Mouse (Mus musculus) embryonic fibroblast, embryonic 13.5 days (primary cell): ENCODE results near the gene Lamtor4.

Experiments used
- CTCF ChIP-seq: IDR thresholded peaks from 2 replicates; pipeline ENCODE4 v1.5.1; 2011; ENCODE audit warnings: mild to moderate bottlenecking, control low read depth, low read length, moderate library complexity, borderline replicate concordance; ENCODE audit not compliant: insufficient read depth
- POLR2A ChIP-seq: IDR thresholded peaks from 2 replicates; pipeline ENCODE4 v1.6.1; 2011; ENCODE audit warnings: low read depth, mild to moderate bottlenecking, control low read depth, low read length, moderate library complexity

GRCm38 (mm10) chr5:138256966-138257584, 1.8 kb downstream of the Lamtor4 start:
- TF ChIP-seq POLR2A (no peak), CTCF (no peak)
